ENCODE assay signal across 9 mouse cellular contexts in genomic region chr5:96921973-96922715, GRCm38 (mm10).
A peak's percentile ranks its signal among the peaks of the same experiment; 100 is the strongest.
DNase-seq lines count a peak whose midpoint lies in the region; TF ChIP-seq lines count a peak whose summit lies in the region.
"Had no signal": no experiment of that assay in that cellular context is flagged by ENCODE, and none has a peak within 500 bp of the region (broad histone marks: within the 10 kb centered on the region; RNA-seq: fewer than 3 reads in every experiment).

No protein-coding gene starts in this region.

- H3K4me3 ChIP-seq in left cerebral cortex, adult 2 months = no peak overlapping the region
- H3K4me3 ChIP-seq in heart, embryonic 10.5 days = no peak overlapping the region

- peak overlapping the region; percentile 36; the same call in 1 of the 2 replicates for H3K27ac ChIP-seq in left cerebral cortex, adult 2 months
- H3K27ac ChIP-seq in heart, embryonic 10.5 days = peak overlapping the region; percentile 86

- intact Hi-C loops in left cerebral cortex, adult 2 months (cut with DNase I) = no loop called here

- TF ChIP-seq CTCF in left cerebral cortex, adult 2 months (IDR thresholded peaks at IDR 0.05) = no peak

- H3K4me1 ChIP-seq in heart, embryonic 10.5 days = peaks cover 12% of the 10 kb centered on the region; the same call in 1 of the 2 replicates

- no peaks in the 10 kb centered on the region for H3K36me3 ChIP-seq in heart, embryonic 10.5 days

- no peaks in the 10 kb centered on the region for H3K27me3 ChIP-seq in heart, embryonic 10.5 days (ENCODE audit: insufficient read depth, poor library complexity, severe bottlenecking)

- no peaks in the 10 kb centered on the region for H3K9me3 ChIP-seq in heart, embryonic 10.5 days

- 42% methylated on average over 11 of the region's 11 CpGs for WGBS in heart, embryonic 10.5 days

- no peak for DNase-seq in left cerebral cortex, adult 2 months (ENCODE audit: extremely low spot score in 1 of 2, low spot score in 2 of 2)
- no peak for DNase-seq in left cerebral cortex, adult 9 months (ENCODE audit: low spot score in 2 of 2)
- DNase-seq in heart, embryonic 10.5 days (ENCODE audit: low spot score) = no peak
- DNase-seq in kidney, adult 9 months = peak; percentile 61
- DNase-seq in lung, postnatal 36 days = peak; percentile 67
- no peak for DNase-seq in frontal cortex, postnatal 14 days (ENCODE audit: low spot score in 2 of 2)
- no peak for DNase-seq in left cerebral cortex, adult 8-10 months (ENCODE audit: low spot score in 2 of 2)
- DNase-seq in layer of hippocampus, adult 9-11 months = no peak
- DNase-seq: thymus, postnatal 14 days had no signal

Comparison
In these comparisons a context has a peak if more than half of its experiments do, and no peak if none do; other contexts are left out.
1. DNase-seq: peak in kidney, adult 9 months (single experiment) and lung, postnatal 36 days (single experiment); none in left cerebral cortex, adult 2 months (0 of 2), left cerebral cortex, adult 9 months (0 of 2), heart, embryonic 10.5 days (single experiment), frontal cortex, postnatal 14 days (0 of 2), left cerebral cortex, adult 8-10 months (0 of 2) and layer of hippocampus, adult 9-11 months (single experiment).